Comparison of ENCODE assay signal across 9 mouse cellular contexts in genomic region chr1:44117571-44117970, GRCm38 (mm10). TPM values are rescaled to one million over a fixed set of nuclear protein-coding genes. Genes with fewer than 3 reads are reported as not detected.
A peak's percentile ranks its signal among the peaks of the same experiment; 100 is the strongest.
DNase-seq lines count a peak whose midpoint lies in the region; ATAC-seq and TF ChIP-seq lines count a peak whose summit lies in the region.
"Had no signal": no experiment of that assay in that cellular context is flagged by ENCODE, and none has a peak within 500 bp of the region (broad histone marks: within the 10 kb centered on the region; RNA-seq: fewer than 3 reads in every experiment).

No protein-coding gene starts in this region.

- ATAC-seq in embryonic facial prominence, embryonic 12.5 days (ENCODE audit: insufficient number of reproducible peaks, insufficient read depth, low FRiP score, low TSS enrichment): no peak
- no peak for ATAC-seq in neural tube, embryonic 15.5 days (ENCODE audit: low FRiP score)

- DNase-seq in left cerebral cortex, adult 2 months (ENCODE audit: extremely low spot score in 1 of 2, low spot score in 2 of 2): no peak
- no peak for DNase-seq in left cerebral cortex, postnatal 36 days (ENCODE audit: low spot score in 2 of 2)
- DNase-seq in limb, embryonic 10.5 days (ENCODE audit: low spot score): no peak
- no peak for DNase-seq in adrenal gland, adult (ENCODE audit: inconsistent age in 2 of 2, low spot score in 1 of 2)
- DNase-seq in MN1 (ENCODE audit: low spot score): no peak
- no peak for DNase-seq in right cerebral cortex, postnatal 36 days (ENCODE audit: low spot score in 2 of 2)
- DNase-seq: adrenal gland, postnatal 10 days had no signal

- peaks cover 26% of the 10 kb centered on the region for H3K36me3 ChIP-seq in embryonic facial prominence, embryonic 12.5 days
- peaks cover 48% of the 10 kb centered on the region for H3K36me3 ChIP-seq in limb, embryonic 10.5 days
- H3K36me3 ChIP-seq in neural tube, embryonic 15.5 days: peaks cover 21% of the 10 kb centered on the region

- no peaks in the 10 kb centered on the region for H3K27me3 ChIP-seq in embryonic facial prominence, embryonic 12.5 days
- no peaks in the 10 kb centered on the region for H3K27me3 ChIP-seq in limb, embryonic 10.5 days (ENCODE audit: low read depth, poor library complexity, severe bottlenecking)
- no peaks in the 10 kb centered on the region for H3K27me3 ChIP-seq in neural tube, embryonic 15.5 days (replicated peaks)

- no peak overlapping the region for H3K27ac ChIP-seq in left cerebral cortex, adult 2 months
- no peak overlapping the region for H3K27ac ChIP-seq in embryonic facial prominence, embryonic 12.5 days
- peak overlapping the region; percentile 97 for H3K27ac ChIP-seq in limb, embryonic 10.5 days
- no peak overlapping the region for H3K27ac ChIP-seq in neural tube, embryonic 15.5 days (replicated peaks)

- no peaks in the 10 kb centered on the region for H3K9me3 ChIP-seq in embryonic facial prominence, embryonic 12.5 days
- no peaks in the 10 kb centered on the region for H3K9me3 ChIP-seq in limb, embryonic 10.5 days (replicated peaks)
- H3K9me3 ChIP-seq in neural tube, embryonic 15.5 days (replicated peaks): no peaks in the 10 kb centered on the region

- no peak for TF ChIP-seq CTCF in left cerebral cortex, adult 2 months (IDR thresholded peaks at IDR 0.05)

- peak overlapping the region; percentile 94 for H3K4me3 ChIP-seq in left cerebral cortex, adult 2 months
- peak overlapping the region; percentile 75 for H3K4me3 ChIP-seq in embryonic facial prominence, embryonic 12.5 days
- peak overlapping the region; percentile 77 for H3K4me3 ChIP-seq in limb, embryonic 10.5 days
- H3K4me3 ChIP-seq in neural tube, embryonic 15.5 days (replicated peaks): 0 out of 2 replicates have a peak overlapping the region, but pooled peaks have one; percentile 13

- H3K9ac ChIP-seq in embryonic facial prominence, embryonic 12.5 days: no peak overlapping the region; the same call in 1 of the 2 replicates
- H3K9ac ChIP-seq in neural tube, embryonic 15.5 days (replicated peaks): no peak overlapping the region

- intact Hi-C loops in left cerebral cortex, adult 2 months (cut with DNase I): loop anchor here (5.0 kb wide), 1 partner anchor 185 kb away; the partner anchor contains the start of gene Tpp2
- intact Hi-C loops in left cerebral cortex, postnatal 36 days (cut with DNase I): loop anchor here (10.0 kb wide), 2 partner anchors 183 to 293 kb away; partner anchors contain the start of genes Tpp2 and Uxs1

- peak overlapping the region; percentile 79 for H3K4me2 ChIP-seq in embryonic facial prominence, embryonic 12.5 days (replicated peaks)
- H3K4me2 ChIP-seq in neural tube, embryonic 15.5 days: peak overlapping the region; percentile 83

- peaks cover 8% of the 10 kb centered on the region for H3K4me1 ChIP-seq in embryonic facial prominence, embryonic 12.5 days
- peaks cover 12% of the 10 kb centered on the region for H3K4me1 ChIP-seq in limb, embryonic 10.5 days
- H3K4me1 ChIP-seq in neural tube, embryonic 15.5 days: peaks cover 18% of the 10 kb centered on the region

RNA-seq across cellular contexts. Expression of gene Kdelc1, which starts 1.0 kb away (rescaled TPM):
- total RNA-seq in left cerebral cortex, adult 2 months (2021): 1 to 10 TPM; 8.3 to 8.9 TPM
- total RNA-seq in left cerebral cortex, postnatal 36 days (2021): 10 to 100 TPM in 1 of 2 experiments, 1 to 10 TPM in 1; 8.1 to 10.3 TPM
- 69.9 and 80.1 TPM in 2 replicates for polyA plus RNA-seq in embryonic facial prominence, embryonic 12.5 days (2016; fragmentation: Nextera tagmentation; extraction: Ambion mirVana)
- 77.8 and 80.8 TPM in 2 replicates for polyA plus RNA-seq in limb, embryonic 10.5 days (2016; fragmentation: Nextera tagmentation; extraction: Ambion mirVana)
- polyA plus RNA-seq in neural tube, embryonic 15.5 days (2015; fragmentation: Nextera tagmentation; extraction: Ambion mirVana): 27.9 and 29.9 TPM in 2 replicates

RNA-seq across cellular contexts. Expression of gene Bivm, which starts 1.2 kb away (rescaled TPM):
- total RNA-seq in left cerebral cortex, adult 2 months (2021): 10 to 100 TPM; 32.0 to 38.9 TPM
- 10 to 100 TPM; 35.0 to 39.0 TPM for total RNA-seq in left cerebral cortex, postnatal 36 days (2021)
- polyA plus RNA-seq in embryonic facial prominence, embryonic 12.5 days (2016; fragmentation: Nextera tagmentation; extraction: Ambion mirVana): 26.4 and 31.5 TPM in 2 replicates
- polyA plus RNA-seq in limb, embryonic 10.5 days (2016; fragmentation: Nextera tagmentation; extraction: Ambion mirVana): 26.5 and 28.3 TPM in 2 replicates
- polyA plus RNA-seq in neural tube, embryonic 15.5 days (2015; fragmentation: Nextera tagmentation; extraction: Ambion mirVana): 24.6 and 28.9 TPM in 2 replicates

RNA-seq across cellular contexts. Expression of gene Tex30, which starts 15.3 kb away (rescaled TPM):
- total RNA-seq in left cerebral cortex, adult 2 months (2021): 10 to 100 TPM in 1 of 2 experiments, 1 to 10 TPM in 1; 9.6 to 10.5 TPM
- total RNA-seq in left cerebral cortex, postnatal 36 days (2021): 1 to 10 TPM; 8.1 to 8.9 TPM
- 76.1 and 79.0 TPM in 2 replicates for polyA plus RNA-seq in embryonic facial prominence, embryonic 12.5 days (2016; fragmentation: Nextera tagmentation; extraction: Ambion mirVana)
- polyA plus RNA-seq in limb, embryonic 10.5 days (2016; fragmentation: Nextera tagmentation; extraction: Ambion mirVana): 92.5 and 111 TPM in 2 replicates
- 42.6 and 53.8 TPM in 2 replicates for polyA plus RNA-seq in neural tube, embryonic 15.5 days (2015; fragmentation: Nextera tagmentation; extraction: Ambion mirVana)

RNA-seq across cellular contexts. Expression of gene Ercc5, which starts 30.0 kb away (rescaled TPM):
- total RNA-seq in left cerebral cortex, adult 2 months (2021): 10 to 100 TPM; 24.6 TPM
- 10 to 100 TPM; 19.9 to 21.1 TPM for total RNA-seq in left cerebral cortex, postnatal 36 days (2021)
- 33.0 and 35.9 TPM in 2 replicates for polyA plus RNA-seq in embryonic facial prominence, embryonic 12.5 days (2016; fragmentation: Nextera tagmentation; extraction: Ambion mirVana)
- polyA plus RNA-seq in limb, embryonic 10.5 days (2016; fragmentation: Nextera tagmentation; extraction: Ambion mirVana): 19.3 and 21.7 TPM in 2 replicates
- 24.2 and 24.4 TPM in 2 replicates for polyA plus RNA-seq in neural tube, embryonic 15.5 days (2015; fragmentation: Nextera tagmentation; extraction: Ambion mirVana)

RNA-seq across cellular contexts. Expression of gene Gm8251, which starts 55.8 kb away (rescaled TPM):
- not detected for total RNA-seq in left cerebral cortex, adult 2 months (2021)
- not detected for total RNA-seq in left cerebral cortex, postnatal 36 days (2021)
- 0.03 and 0.06 TPM in 2 replicates for polyA plus RNA-seq in embryonic facial prominence, embryonic 12.5 days (2016; fragmentation: Nextera tagmentation; extraction: Ambion mirVana)
- 0.03 and 0.11 TPM in 2 replicates for polyA plus RNA-seq in limb, embryonic 10.5 days (2016; fragmentation: Nextera tagmentation; extraction: Ambion mirVana)
- polyA plus RNA-seq in neural tube, embryonic 15.5 days (2015; fragmentation: Nextera tagmentation; extraction: Ambion mirVana): 0.05 TPM in 2 replicates

Comparison
In these comparisons a context has a peak if more than half of its experiments do, and no peak if none do; other contexts are left out.
1. H3K4me3 ChIP-seq: peak in every context shown above with its lines; median percentile 94 in left cerebral cortex, adult 2 months; 77 in limb, embryonic 10.5 days; 75 in embryonic facial prominence, embryonic 12.5 days; 13 in neural tube, embryonic 15.5 days.